Mouse (Mus musculus): ENCODE data around the gene Med25.

Gene Med25

DNA sequence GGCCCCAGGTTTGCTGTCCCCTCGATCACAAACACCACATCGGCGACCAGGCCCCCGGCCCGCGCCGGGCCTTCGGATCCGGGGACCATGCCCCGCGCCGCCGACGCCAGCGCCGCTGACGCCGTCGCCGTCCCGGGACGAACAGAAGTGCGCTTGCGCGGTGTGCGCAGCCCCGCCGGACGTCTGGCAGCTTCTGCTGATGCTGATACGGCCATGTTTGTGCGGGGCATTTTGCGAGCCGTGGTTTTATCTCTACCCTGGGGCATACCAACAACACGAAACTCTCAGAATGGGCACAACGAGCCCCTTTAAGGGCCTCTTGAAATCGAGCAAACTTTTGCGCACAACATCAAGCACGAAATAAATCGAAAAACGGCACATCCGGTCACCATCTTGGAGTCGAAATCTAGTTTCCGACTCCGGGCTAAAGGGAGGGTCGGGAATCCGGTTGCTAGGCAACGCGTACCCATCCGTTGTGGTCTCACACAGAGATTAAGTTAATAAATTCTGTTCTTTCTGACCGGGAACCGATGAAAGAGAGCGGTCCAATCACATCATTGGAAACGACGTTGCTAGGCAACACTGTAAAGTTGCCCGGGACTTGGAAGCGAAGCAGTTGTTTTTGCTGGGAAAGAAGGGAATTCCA is at the start of gene Med25:
TSS of gene Med25 (minus strand) at position 437 of the 646 bp plus-strand sequence.
- in situ Hi-C loops (cut with MseI, MboI), result no loop called here

DNA sequence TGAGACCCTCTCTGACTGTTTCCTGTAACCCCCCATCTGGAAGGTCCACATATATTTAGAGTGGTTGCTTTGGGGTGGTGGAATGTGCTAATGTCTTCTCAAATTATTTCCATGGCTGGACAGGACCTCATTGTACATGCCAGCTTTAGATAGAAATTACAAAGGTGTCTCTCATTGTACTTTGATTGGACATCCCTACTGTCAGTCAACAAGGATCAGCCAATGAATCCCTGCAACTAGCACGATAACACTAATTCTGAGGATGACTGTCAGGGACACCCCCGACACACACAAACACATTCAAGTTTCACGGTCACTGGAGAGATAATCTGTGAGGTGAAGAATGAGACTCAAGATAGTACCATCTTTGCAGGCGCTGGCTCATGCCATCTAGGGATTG is 46.2 kb upstream of the Med25 start:
- in situ Hi-C loops (cut with MseI, MboI), result no loop called here

DNA sequence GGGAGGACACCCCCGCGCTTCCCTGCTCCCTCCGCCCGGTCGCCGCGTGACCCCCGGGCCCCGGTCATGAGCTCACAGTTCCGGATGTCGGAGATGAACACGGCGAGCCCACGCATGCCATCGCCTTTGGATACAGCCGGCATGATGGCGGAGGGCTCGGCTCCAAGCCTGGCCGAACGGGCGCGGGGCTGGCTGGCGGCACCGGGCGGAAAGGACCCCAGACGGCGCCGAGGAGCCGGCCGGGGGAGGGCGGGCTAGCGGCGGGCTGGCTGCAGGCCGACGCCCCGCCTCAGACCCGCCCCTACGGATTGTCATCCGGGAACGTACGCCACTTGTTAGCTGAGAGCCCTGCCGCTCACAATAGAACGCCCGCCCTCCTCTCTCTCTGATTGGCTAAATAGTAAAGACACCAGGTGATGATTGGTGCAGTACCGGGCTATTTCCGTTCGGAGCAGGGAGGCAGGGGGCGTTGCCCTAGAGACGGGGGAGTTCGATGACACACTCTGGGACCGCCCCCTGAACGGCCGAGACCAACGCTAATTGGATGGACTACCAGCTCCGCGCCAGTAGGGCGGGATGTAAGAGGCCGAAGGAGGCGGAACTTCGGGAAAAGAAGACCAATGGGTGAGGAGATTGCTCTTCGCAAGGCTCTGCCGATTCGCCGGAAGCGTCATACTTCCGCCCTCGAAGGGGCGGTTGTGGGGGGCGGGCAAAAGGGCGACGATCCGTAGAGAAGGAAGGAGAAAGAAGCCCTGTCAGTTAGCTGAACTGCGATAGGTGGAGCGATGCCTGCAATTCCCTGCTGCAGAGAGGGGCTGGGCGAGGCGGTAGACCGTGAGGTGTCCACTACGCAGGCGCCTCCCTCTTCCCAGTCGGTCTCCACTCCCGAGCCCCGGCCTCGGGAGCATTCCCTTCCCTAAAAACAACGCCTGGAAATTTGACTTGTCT is 37.0 kb upstream of the Med25 start, which contains the start of gene Ap2a1:
TSS of gene Ap2a1 (minus strand) at position 293 of the 948 bp plus-strand sequence.
- in situ Hi-C loops (cut with MseI, MboI), result no loop called here

DNA sequence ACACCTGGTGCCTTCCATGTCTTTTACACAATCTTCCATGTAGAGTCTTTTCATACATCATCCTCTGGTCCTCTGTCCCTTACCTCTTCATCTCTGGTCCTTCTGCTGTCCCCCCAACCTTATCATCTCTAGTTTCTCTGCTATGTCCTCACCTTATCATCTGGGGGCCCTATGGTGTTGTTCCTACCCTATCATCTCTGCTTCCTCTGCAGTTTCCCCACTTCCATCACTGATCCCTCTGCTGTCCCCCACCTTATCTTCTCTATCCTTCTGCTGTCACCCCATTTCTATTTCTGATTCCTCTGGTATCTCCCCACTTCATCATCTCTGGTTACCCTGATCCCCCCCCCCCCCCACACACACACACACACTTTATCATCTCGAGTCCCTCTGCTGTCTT is 36.1 kb upstream of the Med25 start:
- in situ Hi-C loops (cut with MseI, MboI), result no loop called here

DNA sequence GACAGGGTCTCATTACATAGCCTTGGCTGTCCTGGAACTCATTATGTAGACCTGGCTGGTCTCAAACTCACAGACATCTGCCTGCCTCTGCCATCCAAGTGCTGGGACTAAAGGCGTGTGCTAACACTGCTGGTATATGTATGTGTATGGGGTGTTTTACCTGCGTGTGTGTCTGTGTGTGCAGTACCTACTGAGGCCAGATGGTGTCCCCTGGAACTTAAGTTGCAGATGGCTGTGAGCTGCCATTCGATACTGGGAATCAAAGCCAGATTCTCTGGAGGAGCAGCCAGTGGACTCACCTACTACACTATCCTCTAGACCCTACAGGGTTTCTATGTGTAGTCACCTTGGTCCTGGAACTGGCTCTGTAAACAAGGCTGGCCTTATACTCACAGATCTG is 33.0 kb upstream of the Med25 start:
- in situ Hi-C loops (cut with MseI, MboI), result no loop called here

DNA sequence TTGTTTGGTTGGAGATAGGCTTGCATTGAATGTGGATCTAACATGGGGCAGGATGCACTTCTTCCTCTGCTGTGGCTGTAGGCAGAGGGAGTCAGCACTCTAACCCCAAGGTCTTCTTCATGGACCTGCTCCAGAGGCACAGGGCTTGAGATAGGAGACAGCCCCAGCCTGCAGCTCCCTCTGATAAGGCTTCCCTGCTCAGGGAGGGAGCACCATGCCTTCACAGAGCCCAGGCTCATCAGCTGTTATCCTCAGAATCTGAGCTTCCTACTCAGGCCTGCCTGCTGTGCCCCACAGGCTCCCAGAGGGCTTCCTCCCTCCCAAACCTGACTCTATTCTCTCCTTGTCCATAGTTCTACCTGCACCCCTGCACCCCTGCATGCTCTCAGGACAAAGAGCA is 30.0 kb upstream of the Med25 start:
- in situ Hi-C loops (cut with MseI, MboI), result loop anchor here in 1 of 2 experiments (5.0 kb wide), 1 partner anchor 35 kb away; no protein-coding TSS in a partner anchor

DNA sequence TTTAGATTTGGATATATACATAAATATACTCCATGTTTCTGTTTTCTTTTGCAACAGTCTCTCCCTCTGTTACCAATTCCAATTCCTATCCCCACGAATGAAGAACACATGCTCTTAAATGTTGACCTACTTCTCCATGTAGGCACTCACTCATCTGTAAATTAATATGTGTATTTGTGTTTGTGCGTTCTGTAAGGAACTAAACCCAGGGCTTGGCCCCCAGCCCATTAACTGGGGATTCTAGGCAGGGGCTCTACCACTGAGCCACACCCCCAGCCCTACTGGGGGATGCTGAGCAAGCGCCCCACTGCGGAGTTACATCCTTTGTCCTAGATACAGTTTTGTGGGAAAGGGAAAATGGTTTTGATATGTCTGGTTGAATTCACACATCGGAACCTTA is 26.6 kb upstream of the Med25 start:
- in situ Hi-C loops (cut with MseI, MboI), result no loop called here

DNA sequence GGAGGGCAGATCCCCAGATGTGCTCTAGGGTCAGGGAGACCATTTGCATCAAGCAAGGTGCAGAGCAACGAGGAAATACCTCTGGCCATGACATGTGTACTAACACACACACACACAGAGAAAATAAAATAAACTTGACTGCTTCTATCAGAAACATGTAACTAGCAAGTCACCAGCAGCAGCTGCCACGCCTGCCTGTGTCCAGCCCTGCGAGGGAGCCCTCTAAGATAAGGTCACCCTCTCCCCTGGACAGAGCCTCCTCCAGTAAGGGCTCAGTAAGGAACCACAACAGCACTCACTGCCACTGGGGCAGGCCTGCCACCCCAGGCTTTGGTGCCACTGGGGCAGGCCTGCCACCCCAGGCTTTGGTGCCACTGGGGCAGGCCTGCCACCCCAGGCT is 25.7 kb upstream of the Med25 start:
- in situ Hi-C loops (cut with MseI, MboI), result no loop called here

DNA sequence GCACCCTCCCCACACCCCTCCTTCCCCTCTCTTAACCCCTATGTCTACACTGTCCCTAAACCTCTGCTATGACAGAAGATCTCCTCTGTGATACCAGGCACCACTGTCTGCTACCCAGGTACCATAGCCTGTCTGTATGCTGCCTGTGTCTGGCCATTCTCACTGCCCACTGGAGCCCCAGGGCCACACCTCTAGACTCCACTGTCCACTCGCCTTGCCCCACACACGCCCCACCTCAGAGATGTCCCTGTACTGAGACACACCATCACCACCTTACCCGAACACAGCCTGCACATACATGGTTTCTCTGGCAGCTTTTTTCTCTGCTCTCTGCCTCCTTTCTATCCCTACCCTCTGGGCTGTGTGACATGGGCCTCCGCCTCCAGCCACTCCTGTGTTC is 24.4 kb upstream of the Med25 start:
- in situ Hi-C loops (cut with MseI, MboI), result no loop called here

DNA sequence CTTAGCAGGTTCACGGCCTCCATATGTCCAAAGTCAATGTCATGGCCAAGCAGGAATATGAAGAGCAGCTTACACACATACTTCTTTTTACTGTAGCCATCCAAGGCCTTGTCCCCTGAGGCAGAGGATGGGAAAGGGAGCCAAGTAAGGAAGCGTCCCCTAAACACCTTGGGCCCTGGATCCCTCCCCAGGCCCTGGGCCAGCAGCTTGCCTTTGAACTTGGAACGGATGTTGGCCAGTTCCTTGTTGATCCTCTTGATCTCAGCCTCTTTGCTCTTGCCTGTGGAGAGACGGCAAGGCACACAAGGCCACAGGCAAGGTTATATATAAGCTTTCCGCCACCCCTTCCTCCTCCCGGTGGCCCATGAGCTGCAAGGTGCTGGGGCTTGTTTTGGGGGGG is 23.7 kb upstream of the Med25 start:
- in situ Hi-C loops (cut with MseI, MboI), result no loop called here

DNA sequence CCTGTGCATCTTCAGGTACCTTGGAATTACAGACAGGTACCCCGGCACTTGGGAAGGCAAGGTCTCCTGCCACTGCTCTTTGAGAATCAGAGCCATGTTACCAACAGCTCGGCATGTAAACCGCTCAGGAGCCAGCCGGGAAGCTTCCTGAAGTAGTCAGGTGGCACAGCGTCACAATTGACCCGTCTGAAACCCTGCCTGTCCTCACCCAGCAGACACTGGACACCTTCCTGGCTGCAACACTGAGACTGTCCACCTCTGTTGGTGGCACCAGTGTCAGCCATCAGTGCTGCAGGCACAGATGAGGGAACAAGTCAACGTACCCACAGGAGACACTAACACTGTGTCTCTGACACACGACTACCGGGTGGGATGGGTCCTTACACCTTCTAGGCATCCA is 22.8 kb upstream of the Med25 start:
- in situ Hi-C loops (cut with MseI, MboI), result no loop called here

DNA sequence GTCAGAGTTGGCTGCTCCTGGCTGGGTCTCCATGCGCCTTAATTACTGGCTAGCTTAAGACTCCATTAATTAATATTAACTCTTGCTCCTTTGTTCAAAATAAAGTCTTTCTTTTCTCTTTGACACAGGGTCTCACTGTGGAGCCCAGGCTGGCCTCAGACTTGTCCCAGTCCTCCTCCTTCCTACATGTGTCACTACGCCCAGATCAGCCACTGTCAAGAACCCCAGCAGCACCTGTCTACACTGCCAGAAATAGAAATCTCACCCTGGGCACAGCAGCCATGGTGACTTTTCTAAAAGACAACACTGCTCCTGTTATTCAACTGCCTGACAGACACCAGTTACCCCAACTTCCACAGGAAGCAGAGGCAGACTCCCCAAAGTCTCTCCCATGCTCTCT is 21.9 kb upstream of the Med25 start:
- in situ Hi-C loops (cut with MseI, MboI), result no loop called here

DNA sequence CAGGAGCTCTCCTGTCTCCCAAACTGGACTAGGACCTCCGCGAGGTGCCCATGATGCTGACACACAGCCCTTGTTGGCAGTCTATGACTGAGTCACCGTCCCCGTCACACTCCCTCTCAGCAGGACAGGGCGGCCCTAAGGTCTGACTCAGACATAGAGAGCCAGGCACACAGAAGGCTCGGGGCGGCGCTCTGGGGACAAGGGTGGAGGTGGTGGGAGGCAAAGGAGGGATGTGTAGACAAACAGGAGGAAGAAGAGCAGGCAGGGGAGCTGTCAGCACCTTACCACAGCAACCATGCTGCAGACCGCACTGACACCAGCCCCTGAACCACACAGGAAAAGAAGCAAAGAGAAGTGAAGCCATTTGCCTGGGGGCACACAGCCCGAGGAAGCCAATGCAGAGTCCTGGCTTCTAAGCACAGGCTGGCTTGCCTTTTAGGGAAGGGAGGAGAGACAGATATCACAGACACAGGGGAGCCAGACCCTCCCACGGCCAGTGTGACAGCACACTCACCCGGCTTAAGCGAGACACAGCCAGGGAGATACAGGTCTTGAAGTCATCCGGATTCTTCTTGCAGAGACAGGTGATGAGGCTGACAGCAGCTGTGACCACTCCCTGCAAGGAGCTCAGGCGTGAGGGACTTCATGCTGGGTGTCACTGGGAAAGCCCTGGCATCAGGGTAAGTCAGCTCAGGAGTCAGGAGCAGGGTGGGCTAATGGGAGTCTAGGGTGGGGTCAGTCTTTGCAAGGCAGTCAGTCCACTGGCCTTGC is 16.4 kb upstream of the Med25 start:
- in situ Hi-C loops (cut with MseI, MboI), result no loop called here

DNA sequence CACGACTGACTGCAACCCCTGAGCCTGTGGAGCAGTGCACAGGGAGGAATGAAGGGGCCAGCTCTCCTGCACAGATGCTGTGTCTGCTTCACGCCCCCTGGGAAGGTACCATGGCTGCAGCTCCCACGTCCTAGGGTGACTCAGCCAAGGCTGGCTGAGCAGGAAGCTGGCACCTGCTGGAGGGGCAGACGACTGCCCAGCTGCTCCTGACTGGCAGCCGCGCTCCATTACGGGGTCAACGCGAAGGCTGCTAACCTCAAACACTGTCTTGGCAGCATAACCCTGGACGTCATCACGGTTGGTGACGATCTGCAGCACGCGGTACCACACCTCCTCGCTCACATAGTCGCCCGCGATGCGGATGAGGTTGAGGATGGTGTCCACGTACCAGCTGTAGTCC is 12.9 kb upstream of the Med25 start:
- in situ Hi-C loops (cut with MseI, MboI), result no loop called here

DNA sequence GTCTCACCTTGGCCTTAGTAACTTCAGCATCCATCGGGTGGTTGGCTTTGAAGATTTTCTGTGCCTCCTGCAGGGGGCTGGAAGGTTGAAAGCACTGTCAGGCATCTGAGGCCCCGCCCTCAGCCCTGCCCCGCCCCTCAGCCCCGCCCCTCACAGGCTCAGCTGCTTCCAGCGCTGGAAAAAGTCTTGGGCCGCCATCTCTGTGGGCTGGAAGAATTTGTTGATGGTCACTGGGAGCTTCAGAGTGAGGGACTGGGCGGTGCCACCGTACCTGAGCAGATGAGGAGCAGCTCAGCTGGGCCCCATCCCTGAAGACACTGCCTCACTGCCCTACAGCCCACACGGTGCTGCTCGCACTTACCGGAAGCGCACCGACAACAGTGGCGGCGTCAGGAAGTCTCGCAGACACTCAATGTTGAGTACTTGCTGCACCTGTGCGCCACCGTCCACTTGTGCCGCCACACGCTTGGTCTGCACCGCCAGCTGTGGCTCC is 8.8 kb upstream of the Med25 start:
- in situ Hi-C loops (cut with MseI, MboI), result no loop called here

DNA sequence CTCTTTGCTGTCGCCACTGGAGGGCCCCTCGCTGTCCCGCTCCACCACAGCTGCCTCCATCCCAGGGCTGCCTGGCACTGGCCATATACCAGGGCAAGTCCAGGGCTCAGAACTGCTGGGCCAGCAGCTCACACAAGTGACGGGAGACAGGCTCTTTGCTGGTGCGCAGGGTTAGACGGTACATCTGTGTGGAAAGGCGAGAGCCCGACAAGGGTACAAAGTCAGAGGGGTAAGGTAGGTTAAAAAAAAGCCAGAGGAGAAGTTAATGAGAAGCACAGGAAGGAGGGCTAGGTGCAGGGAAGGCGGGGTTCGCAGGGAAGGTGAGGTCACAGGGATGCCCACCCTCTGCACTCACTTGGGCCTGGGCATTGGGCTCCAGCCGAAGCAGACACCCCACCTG is 8.1 kb upstream of the Med25 start:
- in situ Hi-C loops (cut with MseI, MboI), result no loop called here

DNA sequence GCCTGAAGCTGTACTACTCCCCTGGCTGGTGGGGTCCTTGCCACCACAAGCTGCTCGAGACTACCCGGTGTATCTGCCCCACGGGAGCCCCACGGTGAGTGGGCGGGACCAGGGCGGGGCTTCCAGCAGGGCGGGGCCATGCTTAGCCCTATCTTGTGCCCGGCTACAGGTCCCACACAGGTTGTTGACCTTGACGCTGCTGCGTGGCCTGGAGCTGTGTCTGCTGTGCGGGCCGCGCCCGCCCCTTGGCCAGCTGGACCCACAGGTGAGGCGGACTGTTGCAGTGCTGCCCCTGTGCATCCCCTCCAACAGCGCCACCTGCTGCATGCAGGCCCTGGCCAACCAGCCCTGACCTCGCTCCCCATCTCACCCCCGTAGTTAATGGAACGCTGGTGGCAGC is 6.1 kb upstream of the Med25 start:
- in situ Hi-C loops (cut with MseI, MboI), result no loop called here

DNA sequence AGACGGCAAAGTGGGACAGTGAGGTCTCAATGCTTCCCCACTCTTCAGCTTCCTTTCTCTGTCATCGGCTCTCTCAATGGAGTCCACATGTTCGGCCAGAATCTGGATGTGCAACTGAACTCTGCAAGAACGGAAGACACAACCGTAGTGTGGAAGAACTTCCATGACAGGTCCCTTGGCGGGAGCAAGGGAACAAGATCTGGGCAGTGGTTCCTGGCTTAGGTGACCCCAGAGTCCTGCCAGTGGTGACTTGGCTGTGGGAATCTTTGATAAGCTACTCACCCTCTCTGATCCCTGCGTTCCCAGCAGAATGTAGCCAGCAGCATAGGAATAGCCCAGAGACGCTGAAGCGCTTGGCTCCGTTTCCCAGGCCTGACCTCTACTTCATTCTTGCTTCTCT is 4.0 kb upstream of the Med25 start:
- in situ Hi-C loops (cut with MseI, MboI), result no loop called here

DNA sequence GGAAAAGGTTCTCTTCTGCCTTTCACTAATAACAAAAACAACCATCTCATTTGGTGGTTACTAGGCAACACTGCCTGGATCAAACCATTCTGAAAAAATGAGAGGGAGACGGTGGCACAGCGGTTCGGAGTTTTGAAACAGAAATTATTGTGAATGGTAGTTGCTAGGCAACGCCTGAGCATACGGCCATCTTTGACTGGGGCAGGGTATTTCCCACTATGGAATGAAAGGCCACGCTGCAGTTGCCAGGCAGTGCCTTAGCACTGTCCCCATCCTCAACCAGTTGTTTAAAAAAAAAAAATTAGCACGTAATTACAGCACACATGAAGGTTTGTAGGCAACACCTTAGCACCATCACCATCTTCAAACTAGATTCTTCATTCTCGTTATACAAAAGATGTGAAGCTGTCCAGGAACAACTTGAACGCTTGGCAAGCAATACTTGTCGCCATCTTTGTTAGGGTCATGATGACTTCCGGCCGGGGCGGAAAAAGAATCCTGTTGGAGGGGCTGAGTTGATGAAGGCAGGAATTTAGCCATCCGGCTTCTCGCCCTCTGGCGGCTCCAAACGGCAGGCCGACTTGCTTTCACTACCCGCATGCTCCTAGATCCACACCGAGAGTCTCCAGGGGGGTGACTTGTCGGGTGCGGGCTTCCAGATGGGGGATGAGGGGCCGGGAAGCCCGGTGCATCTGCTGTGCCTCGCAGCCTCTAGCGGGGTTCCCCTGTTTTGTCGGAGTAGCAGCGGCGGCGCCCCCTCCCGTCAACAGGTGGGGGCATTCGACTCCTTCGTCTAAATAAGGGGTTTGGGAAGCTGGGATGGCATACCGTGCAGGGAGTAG is 3.3 kb upstream of the Med25 start, which contains the start of gene Fuz:
TSS of gene Fuz (plus strand) at position 487 of the 842 bp plus-strand sequence.
- in situ Hi-C loops (cut with MseI, MboI), result no loop called here

DNA sequence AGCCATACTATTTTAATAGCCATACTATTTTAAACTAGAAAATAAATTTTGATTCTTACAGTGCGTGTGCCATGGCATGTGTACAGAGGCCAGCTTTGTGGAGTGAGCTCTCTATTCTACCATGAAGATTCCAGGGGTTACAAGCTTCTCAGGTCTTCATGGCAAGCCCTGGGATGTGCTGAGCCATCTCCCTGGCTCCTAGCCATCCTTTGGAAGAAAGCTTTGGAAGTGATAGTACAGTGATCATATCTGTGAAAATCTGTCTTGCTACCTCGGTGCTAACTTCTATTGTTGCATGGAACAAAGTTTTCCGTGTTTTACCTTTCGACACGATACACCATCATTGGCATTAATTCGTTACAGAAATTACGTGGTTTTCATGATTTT is 2.7 kb upstream of the Med25 start:
- in situ Hi-C loops (cut with MseI, MboI), result no loop called here

DNA sequence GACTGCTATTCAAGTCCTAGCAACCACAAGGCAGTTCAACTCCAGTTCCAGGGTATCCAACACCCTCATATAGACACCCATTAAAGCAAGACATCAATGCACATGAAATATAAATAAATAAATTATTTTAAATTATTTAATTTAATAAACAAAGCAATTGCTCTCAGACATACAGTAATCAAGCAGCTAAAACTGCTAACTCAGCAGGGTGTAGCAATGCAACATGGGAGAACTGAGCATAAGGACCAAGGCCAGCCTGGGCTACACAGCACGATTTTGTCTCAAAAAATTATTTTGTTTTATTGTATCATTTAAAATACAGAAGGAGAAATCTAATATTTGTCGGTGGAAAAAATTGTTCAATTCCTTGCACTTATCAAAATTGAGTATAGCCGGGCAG is 1.7 kb upstream of the Med25 start:
- in situ Hi-C loops (cut with MseI, MboI), result no loop called here

Data from mouse trophoblast stem cell (cell line).